Mouse (Mus musculus) hindbrain, postnatal 0 days (tissue): ENCODE data around the gene Oas1c. TPM values are rescaled to one million over a fixed set of nuclear protein-coding genes. Genes with fewer than 3 reads are reported as not detected.

ENCODE experiments used
- ATAC-seq: fragments of 200-750 bp; cut with Nextera tagmentation; 2 replicates; pipeline ENCODE4 v1.8.0; 2017; ENCODE audit warnings: mild to moderate bottlenecking, moderate TSS enrichment, moderate library complexity
- DNase-seq: peaks from one replicate; pipeline ENCODE4 v3.0.0-alpha.2; 2015; ENCODE audit warnings: low spot score
- H3K27ac ChIP-seq: fragments of 300-500 bp; sonication (generic); 2 replicates; pipeline ENCODE4 v1.5.1; 2014; ENCODE audit warnings: mild to moderate bottlenecking
- H3K27me3 ChIP-seq: fragments of 300-500 bp; sonication (generic); 2 replicates; pipeline ENCODE4 v1.6.1; 2014; ENCODE audit warnings: low read length, mixed read lengths; ENCODE audit not compliant: insufficient read depth
- H3K36me3 ChIP-seq: fragments of 300-500 bp; sonication (generic); 2 replicates; pipeline ENCODE4 v1.6.1; 2014; ENCODE audit warnings: low read length, mixed read lengths; ENCODE audit not compliant: insufficient read depth
- H3K4me1 ChIP-seq: fragments of 300-500 bp; sonication (generic); 2 replicates; pipeline ENCODE4 v1.6.1; 2014; ENCODE audit warnings: antibody characterized with exemption, low read length, mixed read lengths; ENCODE audit not compliant: insufficient read depth
- H3K4me2 ChIP-seq: fragments of 300-500 bp; sonication (generic); 2 replicates; pipeline ENCODE4 v1.6.1; 2014; ENCODE audit warnings: low read depth, mild to moderate bottlenecking, low read length, moderate library complexity, mixed read lengths
- H3K4me3 ChIP-seq: fragments of 300-500 bp; sonication (generic); 2 replicates; pipeline ENCODE4 v1.5.1; 2014; ENCODE audit warnings: low read length
- H3K9ac ChIP-seq: fragments of 300-500 bp; sonication (generic); replicated peaks from 2 replicates; pipeline ENCODE4 v1.6.1; 2014; ENCODE audit warnings: mild to moderate bottlenecking, low read length, moderate library complexity, mixed read lengths
- H3K9me3 ChIP-seq: fragments of 300-500 bp; sonication (generic); 2 replicates; pipeline ENCODE4 v1.6.1; 2016; ENCODE audit warnings: low read length, mixed read lengths
- CTCF ChIP-seq: IDR thresholded peaks from 2 replicates; pipeline ENCODE4 v1.5.1; 2016; ENCODE audit warnings: antibody characterized with exemption, control low read depth, low read depth
- WGBS: fragments of 180-500 bp; shearing (Covaris S2); extraction: QIAGEN DNeasy Blood & Tissue Kit; methylation state at CpG from one replicate; pipeline ENCODE4 v1.1.7; 2014; 5-methylcytosine and 5-hydroxymethylcytosine counted together
- polyA plus RNA-seq: library from polyadenylated mRNA; unstranded; fragments of >200 nt; fragmentation: Nextera tagmentation; extraction: Ambion mirVana; gene quantifications from 2 replicates; pipeline ENCODE4 v1.2.1, GENCODE M21; 2015
- total RNA-seq: library from RNA; depleted of rRNA; stranded (reverse); fragments of >200 nt; gene quantifications from 2 replicates; pipeline ENCODE4 v1.2.3, GENCODE M21; 2014

The Oas1c gene
- total and polyA plus RNA-seq, 2 experiments from 2014 or later: 0.58 to 0.61 TPM

- DNase-seq (no peak), ATAC-seq (no peak)
- H3K4me3 ChIP-seq: no peak overlapping the region
- 49% methylated on average over 3 of the region's 3 CpGs for WGBS
- H3K27ac ChIP-seq: no peak overlapping the region
- no peak for TF ChIP-seq CTCF
- H3K27me3 ChIP-seq: no peaks in the 10 kb centered on the region
- H3K9me3 ChIP-seq: no peaks in the 10 kb centered on the region
- no peak overlapping the region for H3K9ac ChIP-seq
- H3K36me3 ChIP-seq: no peaks in the 10 kb centered on the region
- H3K4me2 ChIP-seq: no peak overlapping the region
- H3K4me1 ChIP-seq: no peaks in the 10 kb centered on the region
Measured at GRCm38 (mm10) chr5:120787042-120787441, 25.3 kb downstream of the Oas1c start.

GRCm38 (mm10) chr5:120782446-120782845, 29.9 kb downstream of the Oas1c start:
- no peak overlapping the region for H3K4me2 ChIP-seq
- no peak overlapping the region for H3K4me3 ChIP-seq
- no peak for TF ChIP-seq CTCF
- no peak overlapping the region for H3K9ac ChIP-seq
- no peaks in the 10 kb centered on the region for H3K36me3 ChIP-seq
- no peaks in the 10 kb centered on the region for H3K9me3 ChIP-seq
- no peaks in the 10 kb centered on the region for H3K4me1 ChIP-seq
- H3K27ac ChIP-seq: no peak overlapping the region
- WGBS: 74% methylated on average over 2 of the region's 2 CpGs
- no peak for ATAC-seq
- DNase-seq: no peak
- no peaks in the 10 kb centered on the region for H3K27me3 ChIP-seq

- Histone ChIP-seq H3K27me3 (no peaks in the 10 kb centered on the region), H3K9me3 (no peaks in the 10 kb centered on the region), H3K36me3 (no peaks in the 10 kb centered on the region), H3K27ac (no peak overlapping the region), H3K9ac (no peak overlapping the region), H3K4me1 (no peaks in the 10 kb centered on the region), H3K4me2 (no peak overlapping the region), H3K4me3 (no peak overlapping the region)
- no peak for ATAC-seq
- peak; percentile 17 for TF ChIP-seq CTCF
- WGBS: 100% methylated on average over 1 of the region's 1 CpGs
- no peak for DNase-seq
Measured at GRCm38 (mm10) chr5:120781646-120782045, 30.7 kb downstream of the Oas1c start.

GRCm38 (mm10) chr5:120779922-120780321, 32.4 kb downstream of the Oas1c start:
- Histone ChIP-seq H3K9me3 (no peaks in the 10 kb centered on the region), H3K4me2 (no peak overlapping the region), H3K27me3 (no peaks in the 10 kb centered on the region), H3K27ac (no peak overlapping the region), H3K36me3 (no peaks in the 10 kb centered on the region), H3K4me3 (no peak overlapping the region), H3K4me1 (no peaks in the 10 kb centered on the region), H3K9ac (no peak overlapping the region)
- no peak for TF ChIP-seq CTCF
- DNase-seq: no peak
- no peak for ATAC-seq
- 47% methylated on average over 3 of the region's 3 CpGs for WGBS

- no peaks in the 10 kb centered on the region for H3K9me3 ChIP-seq
- H3K4me1 ChIP-seq: no peaks in the 10 kb centered on the region
- 71% methylated on average over 2 of the region's 2 CpGs for WGBS
- H3K4me3 ChIP-seq: no peak overlapping the region
- no peak overlapping the region for H3K9ac ChIP-seq
- H3K4me2 ChIP-seq: no peak overlapping the region
- DNase-seq (no peak), ATAC-seq (no peak)
- no peak overlapping the region for H3K27ac ChIP-seq
- H3K27me3 ChIP-seq: no peaks in the 10 kb centered on the region
- no peak for TF ChIP-seq CTCF
- H3K36me3 ChIP-seq: no peaks in the 10 kb centered on the region
Measured at GRCm38 (mm10) chr5:120778941-120779340, 33.4 kb downstream of the Oas1c start.

GRCm38 (mm10) chr5:120777478-120777877, 34.8 kb downstream of the Oas1c start, which contains the start of gene Oas3:
TSS of gene Oas3 (minus strand) at chr5:120777661.
- 76% methylated on average over 9 of the region's 9 CpGs for WGBS
- no peak within 1 kb of the TSS for H3K9ac ChIP-seq
- no peak for DNase-seq
- no peaks in the 10 kb centered on the region for H3K9me3 ChIP-seq
- no peak within 1 kb of the TSS for H3K4me3 ChIP-seq
- no peaks in the 10 kb centered on the region for H3K4me1 ChIP-seq
- H3K4me2 ChIP-seq: no peak within 1 kb of the TSS
- no peak for ATAC-seq
- no peaks in the 10 kb centered on the region for H3K36me3 ChIP-seq
- TF ChIP-seq CTCF: no peak
- H3K27me3 ChIP-seq: no peaks in the 10 kb centered on the region
- H3K27ac ChIP-seq: no peak within 1 kb of the TSS

- H3K36me3 ChIP-seq: no peaks in the 10 kb centered on the region
- no peaks in the 10 kb centered on the region for H3K27me3 ChIP-seq
- H3K27ac ChIP-seq: no peak overlapping the region
- H3K4me2 ChIP-seq: no peak overlapping the region
- H3K9ac ChIP-seq: no peak overlapping the region
- no peaks in the 10 kb centered on the region for H3K9me3 ChIP-seq
- H3K4me3 ChIP-seq: no peak overlapping the region
- ATAC-seq (no peak), DNase-seq (no peak)
- 80% methylated on average over 5 of the region's 5 CpGs for WGBS
- no peaks in the 10 kb centered on the region for H3K4me1 ChIP-seq
- TF ChIP-seq CTCF: no peak
Measured at GRCm38 (mm10) chr5:120776801-120777200, 35.5 kb downstream of the Oas1c start.
